Mouse (Mus musculus) left cerebral cortex, postnatal 4 days (tissue): Measurements from ENCODE around the gene Sult6b2. TPM values are rescaled to one million over a fixed set of nuclear protein-coding genes. Genes with fewer than 3 reads are reported as not detected.

Experiments
- DNase-seq: peaks from one replicate; pipeline ENCODE4 v3.0.0-alpha.2; 2022
- intact Hi-C: fragments of 180-260 bp; cut with DNase I; formaldehyde crosslinking; loops from one replicate; pipeline ENCODE4 v1.15.1; 2025
- total RNA-seq, 2 experiments: library from RNA; stranded (reverse); gene quantifications; 2 replicates each; pipeline ENCODE4 v1.2.3; 2021

The Sult6b2 gene
- total RNA-seq, 2 experiments from 2014 or later = 0.16 TPM; not detected in 1

GRCm38 (mm10) chr6:142780574-142781033, 23.7 kb downstream of the Sult6b2 start:
- no peak for DNase-seq
- intact Hi-C loops = no loop called here

- no peak for DNase-seq
- intact Hi-C loops = loop anchor here (2.0 kb wide), 1 partner anchor 247 kb away; no protein-coding TSS in a partner anchor
These were observed 24.3 kb downstream of the Sult6b2 start for GRCm38 (mm10) chr6:142779812-142780573.

GRCm38 (mm10) chr6:142779045-142779811, 25.1 kb downstream of the Sult6b2 start:
- intact Hi-C loops = loop anchor here (2.0 kb wide), 1 partner anchor 248 kb away; no protein-coding TSS in a partner anchor
- DNase-seq = peak; percentile 62

GRCm38 (mm10) chr6:142776935-142777334, 27.4 kb downstream of the Sult6b2 start:
- intact Hi-C loops = no loop called here

GRCm38 (mm10) chr6:142773566-142773965, 30.7 kb downstream of the Sult6b2 start:
- intact Hi-C loops = no loop called here
- DNase-seq = no peak

More at GRCm38 (mm10) chr6:142776935-142777334, 27.4 kb downstream of the Sult6b2 start:
- no peak for DNase-seq

GRCm38 (mm10) chr6:142771643-142772042, 32.7 kb downstream of the Sult6b2 start:
- intact Hi-C loops = no loop called here

GRCm38 (mm10) chr6:142769896-142770295, 34.4 kb downstream of the Sult6b2 start:
- intact Hi-C loops = no loop called here
- DNase-seq = no peak

More at GRCm38 (mm10) chr6:142771643-142772042, 32.7 kb downstream of the Sult6b2 start:
- DNase-seq = no peak

- intact Hi-C loops = no loop called here
- DNase-seq = no peak
These were observed 37.0 kb downstream of the Sult6b2 start for GRCm38 (mm10) chr6:142767305-142767704.

GRCm38 (mm10) chr6:142764933-142765332, 39.4 kb downstream of the Sult6b2 start:
- intact Hi-C loops = no loop called here
- no peak for DNase-seq

- no peak for DNase-seq
- intact Hi-C loops = no loop called here
These were observed 44.7 kb downstream of the Sult6b2 start for GRCm38 (mm10) chr6:142759633-142760032.

GRCm38 (mm10) chr6:142758562-142758961, 45.7 kb downstream of the Sult6b2 start:
- no peak for DNase-seq
- intact Hi-C loops = no loop called here

GRCm38 (mm10) chr6:142757976-142758375, 46.3 kb downstream of the Sult6b2 start:
- no peak for DNase-seq

GRCm38 (mm10) chr6:142757334-142757965, 46.9 kb downstream of the Sult6b2 start:
- intact Hi-C loops = no loop called here

More at GRCm38 (mm10) chr6:142757976-142758375, 46.3 kb downstream of the Sult6b2 start:
- intact Hi-C loops = no loop called here

GRCm38 (mm10) chr6:142756507-142757333, 47.6 kb downstream of the Sult6b2 start, which contains the start of gene Cmas:
Gene Cmas, plus strand, starts transcription at chr6:142756686.
- DNase-seq = peak; percentile 91
- intact Hi-C loops = no loop called here

More at GRCm38 (mm10) chr6:142757334-142757965, 46.9 kb downstream of the Sult6b2 start:
- DNase-seq = no peak

GRCm38 (mm10) chr6:142752331-142753246, 51.7 kb downstream of the Sult6b2 start:
- intact Hi-C loops = no loop called here
- no peak for DNase-seq

- intact Hi-C loops = no loop called here
These were observed 52.9 kb downstream of the Sult6b2 start for GRCm38 (mm10) chr6:142751365-142751764.

GRCm38 (mm10) chr6:142748057-142748708, 56.1 kb downstream of the Sult6b2 start:
- intact Hi-C loops = no loop called here
- no peak for DNase-seq

More at GRCm38 (mm10) chr6:142751365-142751764, 52.9 kb downstream of the Sult6b2 start:
- DNase-seq = no peak

- DNase-seq = no peak
- intact Hi-C loops = no loop called here
These were observed 57.1 kb downstream of the Sult6b2 start for GRCm38 (mm10) chr6:142747165-142747564.
